Mouse (Mus musculus) gastrocnemius, postnatal 36 days (tissue): Measurements from ENCODE around the gene Fiz1. TPM values are rescaled to one million over a fixed set of nuclear protein-coding genes. Genes with fewer than 3 reads are reported as not detected.
"Not testable (repeated sequence)": the region's sequence is repeated elsewhere in the genome, so short reads cannot be mapped to it uniquely, and the experiment has no call there.

Source experiments
- DNase-seq, 2 experiments: peaks; one replicate each; pipeline ENCODE4 v3.0.0; 2022
- intact Hi-C: fragments of 180-260 bp; cut with DNase I; formaldehyde crosslinking; loops from one replicate; pipeline ENCODE4 v1.15.1; 2025
- total RNA-seq, 2 experiments: library from RNA; stranded (reverse); gene quantifications; 2 replicates each; pipeline ENCODE4 v1.2.3; 2021

The Fiz1 gene
- total RNA-seq, 2 experiments from 2014 or later, result 20.7 to 22.7 TPM

GRCm38 (mm10) chr7:5015118-5016001 is 863 bp upstream of the Fiz1 start, which contains the start of gene Gm44973:
Gene Gm44973, plus strand, starts transcription at chr7:5015496.
- peak; percentile 92 to 93 for DNase-seq
- intact Hi-C loops, result no loop called here

- no peak for DNase-seq
- intact Hi-C loops, result no loop called here
Observed at GRCm38 (mm10) chr7:5012681-5013513, 1.6 kb downstream of the Fiz1 start.

- intact Hi-C loops, result loop anchor here (5.0 kb wide), 1 partner anchor 44 kb away; the partner anchor contains the start of gene Zfp580
- no peak for DNase-seq
Observed at GRCm38 (mm10) chr7:5008229-5008628, 6.3 kb downstream of the Fiz1 start.

- intact Hi-C loops, DNase-seq: not testable (repeated sequence)
Observed at GRCm38 (mm10) chr7:5002876-5003275, 11.6 kb downstream of the Fiz1 start.

GRCm38 (mm10) chr7:4999876-5000275 is 14.6 kb downstream of the Fiz1 start:
- intact Hi-C loops, result no loop called here
- DNase-seq, result no peak

GRCm38 (mm10) chr7:4996934-4997333 is 17.6 kb downstream of the Fiz1 start:
- no peak for DNase-seq
- intact Hi-C loops, result no loop called here

- DNase-seq, result peak; percentile 93 to 94
- intact Hi-C loops, result no loop called here
Observed at GRCm38 (mm10) chr7:4996003-4996895, 18.2 kb downstream of the Fiz1 start, which contains the start of gene Zfp579. Gene Zfp579, minus strand, starts transcription at chr7:4996158.

- DNase-seq, result no peak
- intact Hi-C loops, result no loop called here
Observed at GRCm38 (mm10) chr7:4995268-4996002, 19.1 kb downstream of the Fiz1 start.

- no peak for DNase-seq
Observed at GRCm38 (mm10) chr7:4993999-4994788, 20.3 kb downstream of the Fiz1 start.

GRCm38 (mm10) chr7:4993347-4993998 is 21.0 kb downstream of the Fiz1 start:
- intact Hi-C loops, result no loop called here

More at GRCm38 (mm10) chr7:4993999-4994788, 20.3 kb downstream of the Fiz1 start:
- intact Hi-C loops, result no loop called here

GRCm38 (mm10) chr7:4988250-4988649 is 26.2 kb downstream of the Fiz1 start:
- DNase-seq, result no peak
- intact Hi-C loops, result no loop called here

More at GRCm38 (mm10) chr7:4993347-4993998, 21.0 kb downstream of the Fiz1 start:
- DNase-seq, result no peak

- intact Hi-C loops, result no loop called here
- DNase-seq, result no peak
Observed at GRCm38 (mm10) chr7:4976832-4977231, 37.7 kb downstream of the Fiz1 start.

GRCm38 (mm10) chr7:4975455-4975854 is 39.0 kb downstream of the Fiz1 start:
- DNase-seq, result no peak
- intact Hi-C loops, result no loop called here

- intact Hi-C loops, result no loop called here
Observed at GRCm38 (mm10) chr7:4972321-4973047, 42.0 kb downstream of the Fiz1 start.

GRCm38 (mm10) chr7:4971710-4972109 is 42.8 kb downstream of the Fiz1 start:
- intact Hi-C loops, result no loop called here
- no peak for DNase-seq

More at GRCm38 (mm10) chr7:4972321-4973047, 42.0 kb downstream of the Fiz1 start:
- DNase-seq, result peak; percentile 68 to 71

- intact Hi-C loops, result no loop called here
- no peak for DNase-seq
Observed at GRCm38 (mm10) chr7:4971068-4971467, 43.4 kb downstream of the Fiz1 start, which contains the start of gene Sbk3. Gene Sbk3, minus strand, starts transcription at chr7:4971168.

- intact Hi-C loops, result loop anchor here (1.0 kb wide), 1 partner anchor 22 kb away; no protein-coding TSS in a partner anchor
- DNase-seq, result no peak
Observed at GRCm38 (mm10) chr7:4964988-4965387, 49.5 kb downstream of the Fiz1 start.
